Comparison of ENCODE assay signal across 1 mouse cellular context in genomic region chr9:3350056-3350455, GRCm38 (mm10).
TF ChIP-seq lines count a peak whose summit lies in the region.

No protein-coding gene starts in this region.

TF ChIP-seq in MEL, 35 proteins besides CTCF, POLR2A, EP300 and RAD21 (continued from another document):
- no peak for TF ChIP-seq MYC (IDR thresholded peaks at IDR 0.05; ENCODE audit: low read depth, low read length)
TF ChIP-seq in MEL: peak in this region for 2.
